Mouse (Mus musculus): ENCODE data around the gene Tdp2.
A peak's percentile ranks its signal among the peaks of the same experiment; 100 is the strongest.
"Not testable (repeated sequence)": the region's sequence is repeated elsewhere in the genome, so short reads cannot be mapped to it uniquely, and the experiment has no call there.

Gene Tdp2

DNA sequence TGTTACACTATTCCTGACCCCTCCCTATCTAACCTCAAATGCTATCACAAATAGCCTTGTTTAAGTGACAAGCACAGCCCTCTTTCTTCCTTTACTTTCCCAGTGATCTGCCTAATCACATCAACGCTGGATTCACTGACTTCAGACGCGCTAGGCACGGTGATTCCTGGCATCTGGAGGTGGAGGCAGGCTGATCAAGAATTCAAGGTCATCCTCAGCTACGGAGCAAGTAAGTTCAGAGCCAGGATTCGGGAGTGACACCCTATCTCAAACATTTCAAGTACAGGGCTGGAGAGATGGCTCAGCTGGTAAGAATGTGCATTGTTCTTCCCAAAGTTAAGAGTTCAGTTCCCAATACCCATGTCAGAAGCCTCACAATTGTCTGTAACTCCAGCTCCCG is 5.4 kb upstream of the Tdp2 start:
- DNase-seq, result no peak

- DNase-seq, result no peak
These were observed 625 bp upstream of the Tdp2 start for GRCm38 (mm10) chr13:24830756-24831352.

DNA sequence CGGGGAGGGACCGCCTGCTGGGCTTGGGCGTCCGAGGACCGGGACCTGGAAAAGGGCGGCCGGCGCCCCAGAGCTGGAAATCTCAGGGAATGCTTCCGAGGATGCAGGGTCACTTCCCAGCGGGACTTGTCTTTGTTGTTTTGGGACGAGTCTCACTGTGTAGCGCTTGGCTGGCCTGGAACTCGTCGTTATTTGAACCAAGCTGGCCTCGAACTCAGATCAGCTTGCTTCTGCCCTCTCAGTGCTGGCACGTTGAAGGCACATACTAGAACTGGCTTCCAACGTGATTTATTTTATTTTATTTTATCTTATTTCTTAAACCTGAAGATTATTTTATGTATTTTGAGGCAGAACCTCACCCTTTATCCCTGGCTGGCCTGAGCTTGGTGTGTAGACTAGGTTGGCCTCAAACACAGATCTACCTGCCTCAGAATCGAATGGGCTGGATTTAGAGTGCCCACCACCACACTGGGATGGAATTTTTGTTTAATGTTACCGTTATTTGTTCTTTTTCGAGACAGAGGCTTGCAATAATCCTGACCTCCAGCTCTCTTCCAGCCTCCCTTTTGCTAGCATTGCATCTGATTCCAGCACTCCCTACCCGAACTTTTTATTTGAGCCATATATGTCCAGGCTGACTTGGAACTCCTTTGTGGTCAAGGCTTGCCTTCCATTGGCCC is 792 bp downstream of the Tdp2 start:
- no peak for DNase-seq

DNA sequence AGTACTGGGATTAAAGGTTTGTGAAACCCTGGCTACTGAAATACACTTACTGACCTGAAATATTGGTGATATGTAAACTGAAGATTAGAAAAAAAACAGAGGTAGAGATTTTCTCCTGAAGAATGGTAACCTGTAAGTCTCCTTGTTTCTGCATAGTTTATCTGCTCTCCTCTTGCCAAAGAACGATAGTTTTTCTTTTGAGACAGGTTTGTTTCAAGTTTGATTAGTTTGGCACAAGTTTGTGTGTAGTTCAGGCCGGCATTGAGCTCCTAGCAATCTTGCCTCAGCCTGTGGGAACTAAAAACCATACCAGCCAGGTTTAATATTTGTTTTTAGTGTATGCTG is 1.3 kb downstream of the Tdp2 start:
- DNase-seq, result no peak

GRCm38 (mm10) chr13:24837765-24838164 is 6.3 kb downstream of the Tdp2 start:
- not testable (repeated sequence) for DNase-seq

GRCm38 (mm10) chr13:24839831-24840230 is 8.4 kb downstream of the Tdp2 start:
- no peak for DNase-seq

DNA sequence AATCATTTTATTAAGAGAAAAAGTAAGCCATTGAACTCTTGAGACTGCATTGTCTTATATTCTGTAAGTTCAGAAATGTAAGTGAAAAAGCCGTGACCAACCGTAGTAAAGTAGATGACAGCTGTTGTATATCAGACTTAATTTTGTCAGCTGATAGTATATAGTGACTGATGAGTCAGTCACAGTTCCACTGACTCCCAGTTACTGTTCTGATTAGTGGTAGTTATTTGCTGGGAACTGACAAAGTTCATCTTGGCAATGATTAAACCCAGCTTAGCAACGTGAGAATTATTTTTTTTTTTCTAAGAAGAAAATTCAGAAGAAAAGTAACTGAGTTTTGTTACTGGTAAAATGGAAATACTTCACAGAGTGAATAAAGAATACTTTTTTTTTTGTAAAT is 10.2 kb downstream of the Tdp2 start:
- DNase-seq, result no peak

DNA sequence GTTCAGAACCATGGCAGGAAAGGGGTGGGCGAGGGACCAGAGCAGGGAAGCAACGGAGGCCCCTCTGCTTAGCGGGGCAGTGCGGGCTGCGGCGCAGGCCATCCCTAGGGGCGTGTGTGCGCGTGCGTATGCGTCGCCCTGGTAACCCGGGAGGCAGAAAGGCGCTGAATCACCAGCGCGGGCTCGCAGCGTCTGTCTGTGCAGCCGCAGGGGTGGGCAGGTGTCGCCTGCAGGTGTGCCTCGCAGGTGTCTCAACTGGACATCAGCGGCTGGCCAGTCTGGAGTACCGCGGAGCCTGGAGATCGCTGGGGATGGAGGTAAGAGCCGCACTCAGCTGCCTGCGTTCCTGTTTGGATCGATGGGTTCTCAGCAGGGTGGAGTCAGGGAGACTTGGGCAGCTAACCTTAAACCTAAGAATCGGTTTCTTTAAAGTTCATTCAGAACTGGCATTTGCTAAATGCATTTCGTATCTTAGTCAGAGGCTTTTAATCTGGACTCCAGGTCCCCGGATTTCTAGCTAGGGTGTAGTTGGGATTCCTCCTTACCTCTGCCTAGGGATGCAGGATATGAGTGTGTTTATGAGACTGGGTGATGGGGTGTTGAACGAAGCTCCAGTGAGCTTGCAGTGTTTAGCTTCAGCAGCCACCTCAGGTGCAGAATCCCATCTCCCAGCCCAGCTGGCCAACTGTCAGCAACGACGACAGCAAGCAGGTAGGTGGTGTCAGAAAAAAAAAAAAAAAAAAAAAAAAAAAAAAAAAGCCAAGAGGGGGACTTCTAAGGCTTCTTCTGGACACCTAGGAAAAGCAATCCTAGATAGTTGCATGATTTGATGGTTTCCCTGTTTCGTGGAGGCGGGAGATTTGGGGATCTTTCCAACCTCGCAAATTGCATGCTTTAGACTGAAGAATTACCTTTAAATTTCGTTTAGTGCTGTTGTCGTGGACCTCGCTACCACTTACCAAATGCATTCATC is 13.8 kb downstream of the Tdp2 start, which contains the start of gene D130043K22Rik:
TSS of gene D130043K22Rik (plus strand) at position 153 of the 973 bp plus-strand sequence.
- DNase-seq, result peak; percentile 55

- DNase-seq, result no peak
These were observed 17.8 kb downstream of the Tdp2 start for GRCm38 (mm10) chr13:24849318-24849717.

DNA sequence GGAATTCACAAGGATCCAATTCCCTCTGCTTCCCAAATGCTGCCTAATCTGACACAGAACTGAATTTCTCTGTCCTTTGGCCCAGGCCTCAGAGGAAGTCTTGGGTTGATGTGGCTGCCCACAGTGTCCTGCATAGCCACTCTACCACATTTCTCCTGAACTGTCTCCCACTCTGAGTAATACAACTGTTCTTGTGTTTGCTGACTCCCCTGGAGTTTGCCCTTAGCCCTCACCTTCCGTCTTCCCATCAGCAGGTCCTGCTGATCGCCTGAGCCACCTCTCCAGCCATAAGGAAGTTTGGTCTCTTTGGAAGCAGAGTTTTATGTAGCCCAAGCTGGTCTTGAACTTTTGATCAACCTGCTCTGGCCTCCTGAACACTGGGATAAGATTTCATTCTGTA is 20.5 kb downstream of the Tdp2 start:
- DNase-seq, result no peak

GRCm38 (mm10) chr13:24852570-24852969 is 21.1 kb downstream of the Tdp2 start:
- DNase-seq, result no peak

- no peak for DNase-seq
These were observed 27.6 kb downstream of the Tdp2 start for GRCm38 (mm10) chr13:24859115-24859514.

DNA sequence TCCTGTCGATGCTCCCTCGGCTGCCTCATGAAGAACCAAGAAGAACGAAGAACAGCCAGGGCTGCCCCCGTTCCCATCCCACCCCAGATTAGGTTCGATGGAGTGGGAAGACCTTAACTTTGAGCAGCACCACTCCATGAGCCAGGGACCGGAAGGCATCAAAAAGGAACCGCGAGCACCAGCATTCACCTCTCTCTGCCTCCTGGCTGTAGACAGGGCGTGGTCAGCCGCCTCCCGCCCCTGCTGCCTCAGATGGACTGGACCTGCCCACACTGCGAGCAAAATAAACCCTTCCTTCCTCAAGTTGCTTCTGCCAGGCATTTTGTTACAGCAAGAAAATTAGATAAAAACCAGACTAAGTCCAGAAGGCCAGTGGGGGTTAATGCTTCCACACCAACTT is 29.6 kb downstream of the Tdp2 start:
- no peak for DNase-seq

- no peak for DNase-seq
These were observed 30.5 kb downstream of the Tdp2 start for GRCm38 (mm10) chr13:24862021-24862420.

DNA sequence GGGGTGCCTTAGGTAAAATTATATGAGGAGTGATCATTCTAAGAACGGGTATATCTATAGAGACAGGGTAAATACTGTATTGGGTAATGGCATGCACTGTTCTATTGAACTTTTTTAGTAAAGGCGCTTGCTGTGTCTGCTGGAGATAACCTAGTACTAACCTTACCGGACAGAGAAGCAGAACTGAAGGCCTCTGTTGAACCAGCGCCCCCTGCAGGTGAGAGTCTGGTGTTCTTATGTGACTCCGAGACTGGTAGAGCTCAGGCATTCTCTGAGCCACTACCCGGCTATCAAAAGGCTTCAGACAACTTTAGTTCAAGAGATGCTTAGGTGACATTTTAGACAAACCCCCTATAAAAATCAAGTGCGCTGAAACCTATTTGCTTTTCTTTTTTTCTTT is 31.0 kb downstream of the Tdp2 start:
- peak; percentile 56 for DNase-seq

- no peak for DNase-seq
These were observed 35.2 kb downstream of the Tdp2 start for GRCm38 (mm10) chr13:24866430-24867402.

DNA sequence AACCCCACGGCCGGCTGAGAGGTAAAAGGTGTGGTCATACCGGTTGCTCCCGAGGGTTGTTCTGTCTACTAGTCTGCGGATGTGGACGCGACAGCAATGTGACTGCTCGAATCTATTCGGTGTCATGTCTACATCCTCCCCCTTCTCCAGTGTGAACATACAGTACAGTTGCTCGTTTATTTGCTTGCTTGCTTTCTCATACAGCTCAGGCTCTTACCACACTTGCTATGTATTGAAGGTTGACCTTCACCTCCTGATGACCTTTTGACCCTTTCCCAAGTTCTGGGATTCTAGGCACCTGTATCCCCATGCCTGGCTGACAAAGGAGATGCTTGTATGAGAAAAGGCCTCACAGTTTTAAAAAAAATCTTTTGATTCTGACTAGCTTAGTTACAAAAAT is 36.3 kb downstream of the Tdp2 start:
- no peak for DNase-seq

DNA sequence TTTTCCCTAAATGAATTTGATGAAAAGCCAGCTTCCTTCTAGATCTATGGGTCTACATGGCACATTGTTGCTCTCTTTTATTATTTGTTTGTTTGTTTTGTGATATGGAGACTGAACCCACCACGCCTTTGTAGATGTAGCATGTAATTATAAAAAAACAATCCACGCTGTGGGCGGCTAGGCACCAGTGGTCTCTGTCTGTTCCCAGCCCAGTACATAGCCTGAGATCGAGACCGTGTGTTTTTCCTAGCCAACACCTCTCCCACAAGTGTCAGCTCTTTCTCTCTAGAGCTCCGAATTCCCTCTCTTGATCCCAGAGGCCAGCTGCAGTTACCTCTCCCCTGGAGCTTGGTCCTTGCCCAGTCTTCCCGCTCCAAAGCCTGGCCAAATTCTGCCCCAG is 36.8 kb downstream of the Tdp2 start:
- no peak for DNase-seq

GRCm38 (mm10) chr13:24879359-24880040 is 48.0 kb downstream of the Tdp2 start:
- no peak for DNase-seq

- no peak for DNase-seq
These were observed 48.7 kb downstream of the Tdp2 start for GRCm38 (mm10) chr13:24880208-24880607.

DNA sequence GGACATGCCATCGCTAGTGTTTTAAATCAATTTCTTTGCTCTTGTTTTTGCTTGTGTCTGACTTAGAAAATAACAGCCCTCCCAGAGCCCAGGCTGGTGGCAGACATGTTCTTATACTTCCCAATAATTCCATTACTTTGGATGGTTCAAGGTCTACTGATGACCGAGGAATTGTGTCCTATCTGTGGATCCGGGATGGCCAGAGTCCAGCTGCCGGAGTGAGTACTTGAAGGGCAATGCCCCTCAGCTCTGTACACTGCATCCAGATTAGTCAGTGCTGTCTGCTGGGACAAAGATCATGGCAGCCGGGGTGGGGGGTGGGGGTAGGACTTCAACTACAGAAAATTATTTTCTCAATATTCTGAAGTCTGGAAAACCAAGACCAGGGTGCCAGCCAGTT is 49.2 kb downstream of the Tdp2 start:
- DNase-seq, result no peak

GRCm38 (mm10) chr13:24882411-24882810 is 50.9 kb downstream of the Tdp2 start:
- no peak for DNase-seq

Measured in cerebellum, adult 8-10 months (tissue).